Mouse (Mus musculus) embryonic fibroblast, embryonic 13.5 days (primary cell): Measurements from ENCODE around the gene Vars2. TPM values are rescaled to one million over a fixed set of nuclear protein-coding genes. Genes with fewer than 3 reads are reported as not detected.

ENCODE experiments used
- H3K27ac ChIP-seq: 2 replicates; pipeline ENCODE4 v1.5.1; 2012; ENCODE audit warnings: low read length, control low read depth, inconsistent platforms; ENCODE audit not compliant: insufficient read depth
- H3K4me1 ChIP-seq: 2 replicates; pipeline ENCODE4 v1.6.1; 2011; ENCODE audit warnings: low read length; ENCODE audit not compliant: control insufficient read depth, insufficient read depth
- H3K4me3 ChIP-seq: 2 replicates; pipeline ENCODE4 v1.5.1; 2011; ENCODE audit warnings: mild to moderate bottlenecking, control low read depth, low read length; ENCODE audit not compliant: insufficient read depth
- CTCF ChIP-seq: IDR thresholded peaks from 2 replicates; pipeline ENCODE4 v1.5.1; 2011; ENCODE audit warnings: mild to moderate bottlenecking, control low read depth, low read length, moderate library complexity, borderline replicate concordance; ENCODE audit not compliant: insufficient read depth
- POLR2A ChIP-seq: IDR thresholded peaks from 2 replicates; pipeline ENCODE4 v1.6.1; 2011; ENCODE audit warnings: low read depth, mild to moderate bottlenecking, control low read depth, low read length, moderate library complexity
- polyA plus RNA-seq: library from polyadenylated mRNA; stranded (reverse); fragments of >200 nt; gene quantifications from 2 replicates; pipeline ENCODE4 v1.2.4, GENCODE M21; 2011; ENCODE audit warnings: low read depth; ENCODE audit not compliant: missing spikeins, insufficient read length

Vars2 gene
- polyA plus RNA-seq, 1 experiment, result 14.3 TPM

- H3K4me3 ChIP-seq, result 0 out of 2 replicates have a peak overlapping the region, but pooled peaks have one; percentile 100
These were observed 5.1 kb upstream of the Vars2 start for GRCm38 (mm10) chr17:35672527-35672926.

DNA sequence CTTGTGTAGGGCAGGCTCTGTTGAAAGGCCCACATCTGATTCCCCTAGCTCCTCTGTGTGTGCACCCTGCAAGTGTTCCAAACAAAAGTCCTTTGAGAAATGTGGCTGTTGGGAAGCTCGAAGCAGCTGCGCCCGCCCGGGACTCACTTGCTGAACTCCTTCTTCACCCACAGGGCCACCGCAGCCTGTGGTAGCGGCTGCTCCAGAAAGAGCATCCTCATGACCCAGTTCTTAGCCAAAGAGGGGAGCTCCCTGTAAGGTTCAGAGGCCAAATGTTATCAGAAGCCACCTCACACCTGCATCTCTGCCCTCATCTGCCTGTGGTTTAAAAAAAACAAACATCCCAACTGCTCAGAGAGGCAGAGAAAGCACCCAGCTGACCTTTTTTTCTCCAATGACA lies 4.5 kb upstream of the Vars2 start:
- no peaks in the 10 kb centered on the region; the same call in 1 of the 2 replicates for H3K4me1 ChIP-seq
- H3K27ac ChIP-seq, result no peak overlapping the region
- TF ChIP-seq CTCF (no peak), POLR2A (no peak)
- no peak overlapping the region for H3K4me3 ChIP-seq

More at GRCm38 (mm10) chr17:35672527-35672926, 5.1 kb upstream of the Vars2 start:
- TF ChIP-seq CTCF (no peak), POLR2A (no peak; the same call in 1 of the 2 replicates)
- Histone ChIP-seq H3K4me1 (no peaks in the 10 kb centered on the region; the same call in 1 of the 2 replicates), H3K27ac (no peak overlapping the region)

DNA sequence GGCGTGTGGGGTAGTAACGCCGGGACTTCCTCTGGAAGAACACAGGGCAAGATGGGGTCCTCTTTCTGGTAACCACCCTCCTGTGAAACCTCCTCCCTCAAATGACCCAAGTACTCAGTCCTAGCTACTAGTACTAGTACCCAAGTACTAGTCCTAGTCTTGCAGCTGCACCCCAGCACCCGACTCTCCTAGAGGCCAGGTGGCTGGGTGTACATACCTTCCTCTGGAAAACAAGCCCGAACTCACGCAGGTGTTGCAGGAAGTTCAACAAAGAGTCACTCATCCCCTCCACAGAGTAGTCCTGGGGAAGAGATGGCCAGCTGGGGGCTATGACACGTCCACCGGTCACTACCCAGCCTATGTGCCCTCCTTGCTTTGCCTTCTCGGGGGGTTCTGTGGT lies 2.3 kb upstream of the Vars2 start:
- no peak for TF ChIP-seq POLR2A
- TF ChIP-seq CTCF, result no peak
- no peak overlapping the region for H3K4me3 ChIP-seq
- no peak overlapping the region for H3K27ac ChIP-seq
- H3K4me1 ChIP-seq, result no peaks in the 10 kb centered on the region; the same call in 1 of the 2 replicates

DNA sequence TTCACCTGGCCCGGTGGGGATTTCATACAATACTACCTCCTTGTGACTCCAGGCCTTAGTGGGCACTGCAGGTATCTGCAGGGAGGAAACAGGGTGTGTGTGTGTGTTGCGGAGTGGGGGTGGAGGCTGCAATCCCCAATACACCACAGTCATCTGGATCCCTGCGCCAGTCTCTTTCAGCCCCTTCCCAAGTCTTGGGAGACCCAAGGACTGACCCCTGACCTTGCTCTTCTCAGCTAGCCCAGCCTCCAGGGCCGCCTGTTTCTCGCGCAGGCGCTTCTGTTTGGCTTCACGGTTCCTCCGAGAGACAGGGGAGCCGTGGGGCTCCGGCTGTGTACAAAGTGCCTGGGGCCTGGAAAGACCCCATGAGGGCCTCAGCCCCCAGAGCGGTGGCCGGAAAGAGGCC lies 538 bp downstream of the Vars2 start:
- peak overlapping the region; percentile 60 for H3K4me3 ChIP-seq
- H3K4me1 ChIP-seq, result no peaks in the 10 kb centered on the region
- H3K27ac ChIP-seq, result peak overlapping the region; percentile 39
- TF ChIP-seq CTCF, result no peak
- TF ChIP-seq POLR2A, result no peak

DNA sequence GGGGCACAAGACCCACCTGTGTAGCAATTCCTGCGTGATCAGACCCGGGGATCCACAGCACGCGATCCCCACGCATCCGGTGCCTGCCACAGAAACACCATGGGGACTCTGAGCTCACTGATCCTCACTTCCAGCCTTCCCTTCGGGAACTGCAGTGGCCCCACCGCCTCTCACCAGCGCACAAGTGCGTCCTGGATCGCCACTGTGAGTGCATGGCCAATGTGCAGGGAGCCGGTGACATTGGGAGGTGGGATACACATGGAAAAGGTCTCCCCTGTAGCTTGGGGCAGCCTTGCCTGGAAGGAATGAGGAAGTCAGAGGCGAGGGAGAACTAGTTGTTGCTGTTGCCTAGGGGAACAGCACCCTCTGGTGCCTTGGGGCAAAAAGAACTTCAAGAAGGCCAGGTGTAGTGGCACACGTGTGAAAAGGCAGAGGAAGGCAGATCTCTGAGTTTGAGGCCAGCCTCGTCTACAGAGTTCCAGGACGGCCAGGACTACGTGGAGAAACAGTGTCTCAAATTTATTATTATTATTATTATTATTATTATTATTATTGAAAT lies 1.4 kb downstream of the Vars2 start:
- Histone ChIP-seq H3K27ac (no peak overlapping the region), H3K4me1 (no peaks in the 10 kb centered on the region), H3K4me3 (no peak overlapping the region)
- TF ChIP-seq POLR2A, result no peak
- peak; percentile 77; the same call in 1 of the 2 replicates for TF ChIP-seq CTCF

GRCm38 (mm10) chr17:35653086-35653485 lies 14.3 kb downstream of the Vars2 start:
- TF ChIP-seq CTCF (no peak), POLR2A (no peak)
- Histone ChIP-seq H3K4me3 (no peak overlapping the region), H3K4me1 (0 out of 2 replicates have a peak, but pooled peaks cover 2% of the 10 kb centered on the region), H3K27ac (no peak overlapping the region)

DNA sequence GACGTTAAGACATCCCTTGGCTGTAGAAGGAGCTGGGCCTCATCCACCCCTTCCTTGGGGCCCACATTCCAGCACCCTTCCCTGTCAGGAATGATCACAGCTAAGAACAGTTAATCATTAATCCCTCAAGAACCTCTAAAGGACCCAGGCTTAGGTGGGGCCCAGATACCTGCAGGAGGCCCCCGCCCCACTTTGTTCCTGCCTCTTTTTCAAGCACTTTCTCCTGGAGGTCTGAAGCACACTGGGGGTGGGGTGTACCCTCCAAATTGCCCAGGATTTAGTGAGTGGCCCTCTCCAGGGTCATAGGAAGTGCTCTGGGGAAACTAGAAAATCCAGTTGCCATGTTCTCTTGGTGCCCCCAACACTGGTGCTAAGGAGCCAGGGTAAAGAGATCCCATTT lies 18.0 kb downstream of the Vars2 start:
- TF ChIP-seq POLR2A, result no peak
- no peak for TF ChIP-seq CTCF
- Histone ChIP-seq H3K4me3 (no peak overlapping the region), H3K27ac (no peak overlapping the region), H3K4me1 (0 out of 2 replicates have a peak, but pooled peaks cover 2% of the 10 kb centered on the region)

- TF ChIP-seq POLR2A, result no peak
- no peak for TF ChIP-seq CTCF
- Histone ChIP-seq H3K27ac (no peak within 1 kb of the TSS), H3K4me3 (no peak within 1 kb of the TSS), H3K4me1 (peaks cover 2% of the 10 kb centered on the region; the same call in 1 of the 2 replicates)
These were observed 23.7 kb downstream of the Vars2 start, which contains the start of gene Mucl3 for GRCm38 (mm10) chr17:35643609-35644236. Gene Mucl3 (minus strand): TSS chr17:35643695.

DNA sequence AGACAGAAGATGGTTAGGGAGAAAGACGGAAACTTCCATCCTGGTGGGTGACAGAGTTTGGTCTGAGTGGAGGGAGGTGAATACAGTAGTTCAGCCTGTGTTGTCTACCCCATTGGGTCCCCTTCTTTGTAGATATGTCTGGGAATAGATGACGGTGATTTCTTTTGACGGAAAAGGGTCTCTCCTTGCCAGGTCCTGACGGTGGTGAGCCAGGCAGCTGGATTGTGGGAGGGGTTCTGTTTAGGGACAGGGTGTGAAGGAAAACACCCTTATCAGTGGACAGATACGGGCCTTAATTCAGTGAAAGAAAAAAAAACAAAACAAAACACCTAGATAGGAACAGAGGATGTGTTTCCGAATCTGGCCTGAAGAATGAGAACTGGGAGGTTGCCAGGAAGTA lies 28.0 kb downstream of the Vars2 start:
- Histone ChIP-seq H3K4me3 (no peak overlapping the region), H3K27ac (peak overlapping the region; percentile 85), H3K4me1 (peaks cover 7% of the 10 kb centered on the region)
- TF ChIP-seq POLR2A, result no peak
- TF ChIP-seq CTCF, result no peak

DNA sequence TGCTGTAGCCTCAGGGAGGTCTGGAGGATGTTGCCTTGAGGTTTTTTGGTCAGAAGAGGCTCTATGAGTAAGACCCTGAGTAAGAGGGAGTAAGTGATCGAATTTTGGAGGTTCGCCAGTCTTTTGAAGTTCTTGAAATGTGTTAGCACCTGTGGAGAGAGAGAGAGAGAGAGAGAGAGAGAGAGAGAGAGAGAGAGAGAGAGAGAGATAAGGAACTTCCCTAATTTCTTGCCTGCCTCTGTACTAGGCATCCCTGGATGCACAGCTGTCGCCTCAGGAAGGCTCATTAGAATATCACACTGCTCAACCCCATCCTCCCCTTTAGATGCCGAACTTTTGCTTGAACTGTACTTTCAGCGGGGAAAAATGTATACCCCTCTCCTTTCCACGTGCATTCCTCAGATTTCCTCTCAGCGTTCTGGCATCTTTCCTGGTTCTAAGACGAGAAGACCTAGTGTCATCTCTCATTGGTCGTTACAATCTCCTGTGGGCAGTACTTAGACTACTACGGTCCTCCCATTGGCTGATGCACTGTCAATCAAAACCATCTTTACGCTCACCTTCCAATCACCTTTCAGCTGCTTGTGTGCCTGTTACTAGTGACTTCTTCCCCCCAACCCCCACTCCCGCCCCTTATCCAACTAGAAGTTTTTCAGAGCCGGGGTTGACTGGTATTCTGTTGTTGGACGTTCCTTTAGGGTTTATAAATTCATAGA lies 28.8 kb downstream of the Vars2 start:
- peaks cover 7% of the 10 kb centered on the region for H3K4me1 ChIP-seq
- TF ChIP-seq POLR2A (no peak), CTCF (no peak)
- H3K27ac ChIP-seq, result peak overlapping the region; percentile 85
- H3K4me3 ChIP-seq, result no peak overlapping the region
